Comparison of ENCODE assay signal across 1 mouse cellular context in genomic region chr9:88481791-88482160, GRCm38 (mm10).
TF ChIP-seq lines count a peak whose summit lies in the region.

No protein-coding gene starts in this region.

TF ChIP-seq in MEL, 35 proteins besides CTCF, POLR2A, EP300 and RAD21 (continued from another document):
- TF ChIP-seq GATA1 (IDR thresholded peaks at IDR 0.05; ENCODE audit: low read depth, low read length) = no peak
- TF ChIP-seq TCF12 (IDR thresholded peaks at IDR 0.05; ENCODE audit: low read depth, low read length) = no peak
- no peak for TF ChIP-seq ZNF384 (IDR thresholded peaks at IDR 0.05; ENCODE audit: low read depth, low read length)
- no peak for TF ChIP-seq MAFK (IDR thresholded peaks at IDR 0.05; ENCODE audit: borderline replicate concordance, low read depth, low read length)
